Mouse (Mus musculus) testis, postnatal 14 days (tissue): ENCODE measurements at regions not wholly inside any gene's neighbourhood (a gene's known extent, or its start where the extent isn't known, plus 50 kb on each side); places are given as distances from the start of the nearest gene placed in this dataset.
"Not testable (repeated sequence)": the region's sequence is repeated elsewhere in the genome, so short reads cannot be mapped to it uniquely, and the experiment has no call there.

ENCODE experiments used
- DNase-seq: peaks from one replicate; pipeline ENCODE4 v3.0.0; 2021; ENCODE audit warnings: low spot score

DNA sequence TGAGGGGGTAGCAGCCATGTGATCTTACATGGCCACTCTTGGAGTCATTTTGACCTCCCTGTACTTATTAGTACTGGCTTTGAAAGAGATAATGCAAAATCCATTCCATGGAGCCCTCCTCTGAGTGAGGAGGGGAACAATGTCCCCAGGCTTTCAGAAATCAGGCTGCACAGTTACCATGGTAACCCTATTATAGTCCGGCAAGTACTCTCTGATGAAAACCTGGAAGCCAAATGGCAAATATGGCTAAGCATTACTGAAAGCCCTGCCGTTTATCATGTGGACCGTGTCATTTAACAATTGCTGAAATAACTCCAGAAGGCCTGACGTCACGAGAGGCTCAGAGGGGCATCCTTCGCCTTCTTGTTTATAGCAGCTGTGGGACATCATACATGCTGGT lies 82.5 kb upstream of the Xcl1 start:
- no peak for DNase-seq

GRCm38 (mm10) chr1:165014328-165014727 lies 79.0 kb upstream of the Xcl1 start:
- DNase-seq: no peak

- no peak for DNase-seq
Observed at GRCm38 (mm10) chr1:165013428-165013827, 78.1 kb upstream of the Xcl1 start.

DNA sequence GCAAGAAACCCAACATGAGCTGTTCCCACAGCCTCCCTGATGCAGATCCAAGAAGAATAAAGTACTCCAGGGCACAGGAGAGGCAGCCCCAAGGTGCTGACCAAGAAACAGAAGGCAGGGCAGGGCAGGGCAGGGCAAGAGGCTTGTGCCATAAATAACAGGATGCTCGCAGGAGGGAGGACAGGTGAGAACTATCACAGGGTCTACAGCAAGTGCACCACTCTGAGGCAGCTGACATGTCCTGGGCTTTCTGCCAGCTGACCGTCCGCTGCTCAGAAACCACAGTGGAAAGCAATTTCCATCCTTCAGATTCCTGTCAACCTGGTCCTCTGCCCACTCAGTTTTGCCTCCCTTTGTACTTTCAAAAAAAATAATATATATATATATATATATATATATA lies 77.0 kb upstream of the Xcl1 start:
- no peak for DNase-seq

DNA sequence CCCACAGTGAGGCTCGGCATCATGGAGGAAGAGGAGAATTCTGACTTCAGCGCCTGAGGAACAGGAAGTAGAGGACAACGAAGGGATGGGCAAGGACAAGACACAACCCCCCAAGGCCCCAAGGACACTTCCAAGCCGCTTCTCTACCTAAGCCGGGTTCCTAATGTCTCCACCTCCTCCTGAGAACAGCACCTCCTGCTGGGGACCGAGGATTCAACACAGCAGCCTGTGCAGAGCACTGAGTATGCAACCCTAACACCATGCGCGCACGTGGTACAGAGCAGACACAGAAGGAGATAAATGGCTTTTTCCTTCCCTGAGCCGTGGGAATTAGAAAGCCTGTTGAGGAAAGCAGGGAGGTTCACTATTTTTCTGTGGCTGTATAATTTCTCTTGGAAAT lies 64.2 kb upstream of the Xcl1 start:
- peak; percentile 50 for DNase-seq

DNA sequence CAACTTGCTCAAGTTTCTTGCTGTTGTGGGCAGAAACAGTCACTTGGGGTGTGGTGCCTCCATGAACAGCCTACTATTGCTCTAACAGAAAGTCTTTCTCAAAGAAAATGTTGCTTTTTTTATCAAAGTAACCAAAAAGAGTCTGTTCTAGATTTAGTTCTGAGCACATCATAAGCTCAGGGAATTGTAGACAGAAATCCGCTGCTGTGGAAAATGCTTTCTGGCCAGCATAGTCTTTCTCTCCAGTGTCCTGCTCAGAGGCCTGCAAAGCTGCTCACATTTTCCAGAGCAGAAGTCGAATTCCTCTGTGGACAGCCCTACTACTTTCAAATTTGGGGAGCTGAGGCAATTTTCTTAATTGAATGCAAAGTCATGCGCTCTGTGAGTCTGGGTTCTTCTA lies 63.3 kb upstream of the Xcl1 start:
- DNase-seq: no peak

DNA sequence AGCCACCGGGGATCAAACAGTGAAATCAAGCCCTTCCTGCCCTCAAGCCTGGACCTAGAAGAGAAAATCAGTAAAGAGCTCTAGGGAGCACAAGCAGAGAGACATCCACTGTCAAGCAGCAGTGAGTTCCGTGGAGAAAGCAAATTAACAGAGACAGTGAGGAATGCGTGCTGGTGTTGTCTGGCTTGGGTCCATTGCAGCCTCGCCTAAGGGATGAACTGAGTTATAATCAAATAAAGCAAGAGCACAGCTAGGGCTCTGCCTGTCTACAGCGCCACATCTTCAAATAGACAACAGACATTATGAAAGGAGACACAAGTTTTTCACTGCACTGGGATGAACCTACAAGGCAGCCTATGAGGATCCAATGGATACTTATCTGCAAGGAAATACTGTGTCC lies 62.3 kb upstream of the Xcl1 start:
- no peak for DNase-seq

DNA sequence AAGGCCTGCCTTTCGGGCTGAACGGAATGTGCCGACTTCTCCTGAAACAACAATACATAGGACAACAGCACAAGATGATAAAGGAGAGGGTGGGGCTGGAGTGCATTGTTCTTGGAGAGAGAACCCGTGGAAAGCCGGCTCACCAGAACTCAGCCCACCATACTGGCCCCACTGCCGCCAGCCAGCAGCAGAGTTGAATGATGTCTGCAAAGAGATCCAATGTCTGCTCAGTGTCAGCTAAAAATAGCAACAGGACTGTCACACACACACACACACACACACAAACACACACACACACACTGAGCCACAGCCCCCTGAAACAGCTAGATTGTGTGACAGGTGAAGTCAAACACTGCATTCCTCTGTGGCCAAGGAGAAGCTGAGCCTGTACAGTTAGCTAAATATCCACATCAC lies 58.9 kb upstream of the Xcl1 start:
- DNase-seq: no peak

DNA sequence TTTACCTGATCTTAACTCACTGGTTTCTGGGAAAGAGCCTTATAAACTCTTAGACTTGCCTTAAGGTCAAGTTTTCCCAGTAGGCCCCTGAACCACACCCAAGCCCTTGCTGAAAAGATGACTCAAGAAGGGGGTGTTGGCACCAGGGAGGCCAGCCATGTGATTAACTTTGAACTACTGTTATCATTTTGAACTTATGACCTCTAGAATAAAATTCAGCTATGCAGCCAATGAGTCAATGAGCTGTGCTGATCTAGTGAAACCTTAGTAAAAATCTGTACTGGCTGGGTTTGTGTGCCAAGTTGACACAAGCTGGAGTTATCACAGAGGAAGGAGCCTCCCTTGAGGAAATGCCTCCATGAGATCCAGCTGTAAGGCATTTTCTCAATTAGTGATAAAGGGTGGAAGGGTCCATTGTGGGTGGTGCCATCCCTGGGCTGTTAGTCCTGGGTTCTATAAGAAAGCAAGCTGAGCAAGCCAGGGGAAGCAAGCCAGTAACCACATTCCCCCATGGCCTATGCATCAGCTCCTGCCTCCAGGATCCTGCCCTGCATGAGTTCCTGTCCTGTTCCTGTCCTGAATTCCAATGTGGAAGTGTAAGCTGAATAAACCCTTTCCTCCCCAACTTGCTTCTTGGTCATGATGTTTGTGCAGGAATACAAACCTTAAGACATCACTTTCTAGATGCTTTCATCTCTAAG lies 58.0 kb upstream of the Xcl1 start:
- not testable (repeated sequence) for DNase-seq

DNA sequence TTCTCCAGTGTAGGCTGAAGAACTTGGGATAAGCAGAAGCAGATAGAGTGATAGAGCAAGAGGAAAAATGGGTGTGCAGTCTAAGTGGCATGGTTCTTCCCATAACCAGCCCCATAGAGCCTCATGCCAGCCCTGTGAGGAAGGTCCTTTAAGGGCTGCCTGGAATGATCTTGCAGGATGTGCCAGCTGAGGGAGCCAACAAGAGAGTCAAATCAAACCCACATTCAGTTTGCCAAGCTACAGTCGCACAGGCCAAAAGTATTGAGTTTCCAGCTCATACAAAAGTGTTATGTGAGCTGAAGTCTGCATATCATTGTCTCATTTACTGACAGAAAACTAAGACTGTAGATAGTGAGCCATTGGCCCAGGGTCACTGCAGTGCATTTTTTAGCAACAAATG lies 53.7 kb upstream of the Xcl1 start:
- DNase-seq: no peak

DNA sequence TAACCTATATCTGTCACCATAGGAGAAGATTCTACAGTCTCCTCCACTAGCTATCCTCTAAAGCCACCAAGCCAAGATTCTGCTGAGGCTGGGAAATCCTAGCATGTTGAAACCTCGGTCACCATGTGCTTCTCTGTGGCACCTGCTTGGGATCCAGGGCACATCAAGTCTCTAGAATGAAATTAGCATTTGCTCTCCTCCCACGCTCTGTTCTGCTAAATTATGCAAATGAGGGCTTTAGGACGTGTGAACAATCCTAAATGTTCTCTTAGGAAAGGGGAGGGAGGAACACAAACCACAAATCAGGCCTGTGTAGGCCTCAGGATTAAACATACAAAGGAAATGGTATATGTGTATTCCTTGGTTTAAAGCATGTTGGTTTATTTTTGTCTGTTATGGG lies 52.9 kb upstream of the Xcl1 start:
- DNase-seq: no peak

GRCm38 (mm10) chr1:164985521-164985920 lies 50.2 kb upstream of the Xcl1 start:
- DNase-seq: not testable (repeated sequence)
